Mouse (Mus musculus): ENCODE data around the gene Wdr4.

DNA sequence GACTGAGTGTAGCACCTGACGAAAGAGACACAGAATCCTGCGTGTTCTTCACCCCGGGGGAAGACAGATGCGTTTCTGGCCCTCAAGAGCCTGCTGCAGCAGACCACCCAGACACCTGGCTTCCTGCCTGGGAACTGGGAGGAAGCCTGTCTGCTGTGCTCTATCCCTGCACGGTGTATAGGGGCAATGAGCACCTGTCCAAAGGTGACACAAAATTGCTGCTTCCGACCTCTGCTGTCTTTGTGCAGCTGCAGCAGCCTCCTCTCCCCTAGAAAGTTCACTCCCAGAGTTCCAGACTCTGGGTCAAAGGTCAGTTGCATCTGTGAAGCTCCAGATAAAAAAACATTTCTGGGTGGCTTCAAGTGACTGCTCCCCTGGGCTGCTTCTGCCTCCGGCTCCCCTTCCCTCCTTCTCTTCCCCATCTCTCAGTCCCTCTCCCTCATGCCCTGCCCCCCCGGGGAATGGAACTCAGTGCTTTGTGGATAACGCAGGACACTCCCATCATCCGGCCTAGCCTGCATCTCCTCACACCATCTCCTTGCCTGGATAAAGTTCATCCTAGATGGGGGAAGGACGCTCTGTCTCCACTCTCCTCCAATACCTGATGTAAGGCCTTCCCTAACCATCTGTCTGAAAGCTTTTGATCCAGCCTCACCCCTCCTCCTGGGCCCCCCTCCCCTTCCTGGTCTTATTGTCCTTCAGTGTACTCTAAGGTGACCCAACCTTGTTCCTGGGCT, 40.5 kb downstream of the Wdr4 start:
- no peak for TF ChIP-seq CTCF (IDR thresholded peaks at IDR 0.05; ENCODE audit: low read depth, low read length)
- no peak for TF ChIP-seq POLR2A (IDR thresholded peaks at IDR 0.05; ENCODE audit: borderline replicate concordance, low read depth, low read length)
